Comparison of ENCODE assay signal across 36 mouse cellular contexts in genomic region chr16:36074772-36075171, GRCm38 (mm10). TPM values are rescaled to one million over a fixed set of nuclear protein-coding genes. Genes with fewer than 3 reads are reported as not detected.
"Had no signal": no experiment of that assay in that cellular context is flagged by ENCODE, and none has a peak within 500 bp of the region (broad histone marks: within the 10 kb centered on the region; RNA-seq: fewer than 3 reads in every experiment).

No protein-coding gene starts in this region.

- DNase-seq: gastrocnemius, adult 2 months; gastrocnemius, postnatal 10 days; gastrocnemius, postnatal 25 days; heart, adult 18-20 months; heart, postnatal 10 days; heart, postnatal 4 days; kidney, adult 11 months; kidney, adult 2 months; kidney, adult 9 months; kidney, postnatal 14 days; kidney, postnatal 4 days; liver; liver, embryonic 13.5 days had no signal

- ATAC-seq: hindbrain, embryonic 16.5 days; inflammation-experienced regulatory T-cells, adult 6 months had no signal

- H3K27me3 ChIP-seq: hindbrain, embryonic 12.5 days; kidney, embryonic 15.5 days; limb, embryonic 12.5 days; liver, embryonic 13.5 days had no signal

- H3K9ac ChIP-seq: hindbrain, embryonic 12.5 days; hindbrain, embryonic 14.5 days; kidney, embryonic 15.5 days; limb, embryonic 12.5 days; liver, embryonic 13.5 days had no signal

- H3K4me3 ChIP-seq: gastrocnemius, adult 2 months; hindbrain, embryonic 10.5 days; hindbrain, embryonic 12.5 days; kidney, embryonic 15.5 days; layer of hippocampus, adult 2 months; left cerebral cortex, adult 2 months; limb, embryonic 10.5 days; limb, embryonic 12.5 days; liver, embryonic 13.5 days had no signal

- H3K36me3 ChIP-seq: hindbrain, embryonic 12.5 days; kidney, embryonic 15.5 days; limb, embryonic 12.5 days had no signal

- H3K27ac ChIP-seq: gastrocnemius, adult 2 months; hindbrain, embryonic 10.5 days; hindbrain, embryonic 12.5 days; hindbrain, embryonic 14.5 days; kidney, embryonic 15.5 days; kidney, postnatal 0 days; layer of hippocampus, adult 2 months; left cerebral cortex, adult 2 months; limb, embryonic 10.5 days; limb, embryonic 12.5 days; liver, embryonic 13.5 days had no signal

- H3K9me3 ChIP-seq: hindbrain, embryonic 10.5 days; hindbrain, embryonic 12.5 days; kidney, embryonic 15.5 days; limb, embryonic 10.5 days; limb, embryonic 12.5 days; liver, embryonic 13.5 days had no signal

- H3K4me2 ChIP-seq: heart, embryonic 11.5 days; hindbrain, embryonic 12.5 days; hindbrain, embryonic 14.5 days; kidney, embryonic 15.5 days; limb, embryonic 12.5 days; liver, embryonic 11.5 days; liver, embryonic 13.5 days had no signal

RNA-seq across cellular contexts. Expression of gene Csta1, which starts 56.3 kb away (rescaled TPM):
- total RNA-seq: gastrocnemius, adult 2 months; gastrocnemius, postnatal 10 days; gastrocnemius, postnatal 25 days; gastrocnemius, postnatal 4 days; granulocyte monocyte progenitor cell, adult 5-6 weeks; heart, adult 18-20 months; heart, postnatal 10 days; heart, postnatal 25 days; heart, postnatal 4 days; layer of hippocampus, adult 2 months; layer of hippocampus, postnatal 10 days; layer of hippocampus, postnatal 25 days; left cerebral cortex, adult 2 months; left cerebral cortex, postnatal 14 days; left cerebral cortex, postnatal 36 days had no signal
- polyA plus RNA-seq: frontal cortex, adult 2 months; heart, embryonic 11.5 days; heart, embryonic 14.5 days; heart, embryonic 16.5 days; hindbrain, embryonic 10.5 days; hindbrain, embryonic 12.5 days; hindbrain, embryonic 14.5 days; hindbrain, embryonic 16.5 days; kidney, adult 2 months; kidney, postnatal 0 days; liver, embryonic 11.5 days; liver, embryonic 13.5 days had no signal
